30 mouse cellular contexts compared by ENCODE assay signal in genomic region chr9:76196917-76197316, GRCm38 (mm10). TPM values are rescaled to one million over a fixed set of nuclear protein-coding genes. Genes with fewer than 3 reads are reported as not detected.
"Had no signal": no experiment of that assay in that cellular context is flagged by ENCODE, and none has a peak within 500 bp of the region (broad histone marks: within the 10 kb centered on the region; RNA-seq: fewer than 3 reads in every experiment).

No protein-coding gene starts in this region.

- H3K36me3 ChIP-seq: kidney, embryonic 15.5 days; limb, embryonic 12.5 days; liver, embryonic 13.5 days had no signal

- H3K9me3 ChIP-seq: kidney, embryonic 15.5 days; limb, embryonic 12.5 days; liver, embryonic 13.5 days had no signal

- H3K27me3 ChIP-seq: kidney, embryonic 15.5 days; limb, embryonic 12.5 days; liver, embryonic 13.5 days had no signal

- H3K4me2 ChIP-seq: kidney, embryonic 15.5 days; limb, embryonic 12.5 days; liver, embryonic 13.5 days; midbrain, embryonic 11.5 days had no signal

- H3K27ac ChIP-seq: kidney, embryonic 15.5 days; left cerebral cortex, adult 2 months; limb, embryonic 12.5 days; liver, embryonic 13.5 days; stomach, postnatal 0 days had no signal

- H3K4me3 ChIP-seq: kidney, embryonic 15.5 days; left cerebral cortex, adult 2 months; limb, embryonic 12.5 days; liver, embryonic 13.5 days had no signal

- H3K4me1 ChIP-seq: kidney, embryonic 15.5 days; limb, embryonic 12.5 days; liver, embryonic 13.5 days had no signal

- H3K9ac ChIP-seq: kidney, embryonic 15.5 days; limb, embryonic 12.5 days; liver, embryonic 13.5 days had no signal

- DNase-seq: kidney, adult 11 months; kidney, adult 8-10 months; kidney, postnatal 10 days; kidney, postnatal 4 days; layer of hippocampus, postnatal 36 days; liver, embryonic 13.5 days; lung, adult 2 months; lung, postnatal 14 days; lung, postnatal 4 days; midbrain, embryonic 14.5 days; right cerebral cortex, postnatal 14 days; right cerebral cortex, postnatal 4 days; thymus, adult 2 months; thymus, postnatal 14 days had no signal

RNA-seq across cellular contexts. Expression of gene Gfral, which starts 16.5 kb away (rescaled TPM):
- total RNA-seq: layer of hippocampus, adult 18-20 months; layer of hippocampus, postnatal 36 days; left cerebral cortex, adult 2 months; left cerebral cortex, postnatal 25 days; liver, adult 2 months; megakaryocyte progenitor cell, adult 5-6 weeks; megakaryocyte-erythroid progenitor cell, adult 5-6 weeks; midbrain, postnatal 0 days had no signal
- polyA plus RNA-seq: kidney, embryonic 15.5 days; limb, embryonic 12.5 days; liver, adult 2 months; liver, embryonic 13.5 days; liver, embryonic 16.5 days; lung, adult 2 months; lung, embryonic 16.5 days; midbrain, embryonic 11.5 days; midbrain, embryonic 14.5 days; neural tube, embryonic 11.5 days; neural tube, embryonic 14.5 days; stomach, embryonic 14.5 days; stomach, postnatal 0 days; thymus, adult 2 months had no signal
